Mouse (Mus musculus): ENCODE data around the gene Mfap1b.
A peak's percentile ranks its signal among the peaks of the same experiment; 100 is the strongest.
"Not testable (repeated sequence)": the region's sequence is repeated elsewhere in the genome, so short reads cannot be mapped to it uniquely, and the experiment has no call there.

Gene Mfap1b

DNA sequence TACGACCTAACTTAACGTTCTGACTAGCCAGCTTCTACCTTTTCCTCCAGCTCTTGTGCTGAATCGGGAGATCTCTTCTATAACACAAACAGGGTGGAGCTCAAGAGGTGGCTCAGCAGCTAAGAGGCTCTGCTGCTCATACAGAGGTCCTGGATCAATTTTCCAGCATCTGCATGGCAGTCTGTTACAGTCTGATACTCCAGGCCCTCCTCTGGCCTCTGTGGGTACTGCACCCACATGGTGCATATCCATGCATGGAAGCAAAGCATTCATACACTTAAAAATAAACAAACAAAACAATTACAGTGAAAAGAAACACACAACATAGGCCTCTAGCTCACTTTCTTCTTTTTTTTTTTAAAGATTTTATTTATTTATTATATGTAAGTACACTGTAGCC lies 1.1 kb downstream of the Mfap1b start:
- not testable (repeated sequence) for DNase-seq (ENCODE audit: low read depth)

DNA sequence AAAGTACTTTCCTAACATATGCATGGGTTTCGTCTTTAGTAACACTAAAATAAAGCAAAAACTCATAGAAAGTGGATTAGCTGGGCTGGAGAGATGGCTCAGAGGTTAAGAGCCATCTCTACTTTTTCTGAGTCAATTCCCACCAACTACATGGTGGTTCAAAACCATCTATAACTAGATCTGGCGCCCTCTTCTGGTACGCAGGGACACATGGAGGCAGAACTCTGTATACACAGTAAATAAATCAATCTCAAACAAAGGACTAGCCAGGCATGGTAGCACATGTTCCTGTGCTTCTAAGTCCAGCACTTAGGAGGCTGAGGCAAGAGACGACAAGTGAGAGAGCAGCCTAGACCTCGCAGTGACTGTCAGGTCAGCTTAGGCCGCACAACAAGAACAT lies 4.9 kb downstream of the Mfap1b start:
- not testable (repeated sequence) for DNase-seq (ENCODE audit: low read depth)

- DNase-seq (ENCODE audit: low read depth), result no peak
These were observed 13.8 kb downstream of the Mfap1b start for GRCm38 (mm10) chr2:121460071-121460470.

DNA sequence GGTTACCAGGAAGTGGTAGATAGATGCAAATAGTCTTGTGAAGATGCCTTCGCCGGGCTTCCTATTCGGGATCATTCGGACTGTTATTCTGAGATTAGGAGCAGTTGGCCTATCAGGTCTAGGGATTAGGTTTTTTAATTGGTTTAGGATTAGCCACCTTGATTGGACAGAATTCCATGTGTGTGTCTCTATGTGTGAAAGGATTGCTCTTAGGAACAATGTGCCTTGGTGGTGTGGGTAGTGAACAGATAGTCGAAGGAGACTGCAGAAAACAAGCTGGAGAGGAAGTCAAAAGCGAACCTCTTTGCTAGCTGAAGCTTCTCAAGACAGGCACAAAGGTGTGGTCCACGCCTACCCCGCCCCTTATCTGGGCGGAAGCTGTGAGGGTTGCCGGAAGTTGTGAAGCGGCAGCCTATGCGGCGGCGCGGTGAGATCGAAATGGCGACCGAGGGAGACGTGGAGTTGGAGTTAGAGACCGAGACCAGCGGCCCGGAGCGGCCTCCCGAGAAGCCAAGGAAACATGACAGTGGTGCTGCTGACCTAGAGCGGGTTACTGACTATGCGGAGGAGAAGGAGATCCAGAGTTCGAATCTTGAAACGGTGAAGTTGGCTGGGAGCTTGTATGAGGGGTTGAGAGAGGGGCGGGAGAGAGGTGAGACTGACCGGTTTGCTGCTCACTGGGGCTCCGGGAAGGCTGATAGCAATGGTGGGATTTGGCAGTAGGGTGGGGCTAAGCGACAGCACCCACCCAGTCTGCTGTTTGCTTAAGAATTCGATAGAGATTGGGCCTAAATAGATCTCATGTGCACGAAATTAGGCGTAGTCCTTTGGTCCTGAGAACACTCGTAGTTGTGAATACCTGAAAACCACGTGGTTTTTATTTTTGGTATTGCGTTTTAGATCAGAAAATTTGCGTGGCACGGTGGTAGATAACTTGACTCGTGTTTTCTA lies 16.9 kb downstream of the Mfap1b start, which contains the start of gene Serinc4:
Gene Serinc4, minus strand, starts transcription at position 90 of the 951 bp plus-strand sequence.
- peak; percentile 53 for DNase-seq (ENCODE audit: low read depth)

GRCm38 (mm10) chr2:121455534-121455933 lies 18.3 kb downstream of the Mfap1b start:
- no peak for DNase-seq (ENCODE audit: low read depth)

DNA sequence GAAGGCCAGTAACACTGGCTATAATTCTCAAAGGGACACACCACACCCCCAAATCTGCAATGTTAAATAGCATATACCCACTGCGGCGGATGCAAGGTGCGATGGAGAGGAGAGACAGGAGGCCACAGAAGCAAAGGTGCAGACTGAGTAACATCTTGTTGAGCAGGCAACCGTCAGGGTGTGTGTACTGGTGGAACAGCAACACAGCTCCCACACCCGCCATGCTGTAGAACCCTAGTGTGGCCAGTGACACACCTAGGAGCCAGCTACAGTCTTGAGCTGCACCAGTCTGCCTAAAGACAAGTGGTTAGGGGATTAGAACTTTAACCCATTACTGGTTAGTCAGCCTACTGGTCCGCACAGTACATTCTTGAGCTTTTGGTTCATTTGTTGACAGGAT lies 19.9 kb downstream of the Mfap1b start:
- DNase-seq (ENCODE audit: low read depth), result no peak

- DNase-seq (ENCODE audit: low read depth), result no peak
These were observed 20.9 kb downstream of the Mfap1b start, which contains the start of gene Hypk for GRCm38 (mm10) chr2:121452990-121453389. Gene Hypk, plus strand, starts transcription at chr2:121453290.

DNA sequence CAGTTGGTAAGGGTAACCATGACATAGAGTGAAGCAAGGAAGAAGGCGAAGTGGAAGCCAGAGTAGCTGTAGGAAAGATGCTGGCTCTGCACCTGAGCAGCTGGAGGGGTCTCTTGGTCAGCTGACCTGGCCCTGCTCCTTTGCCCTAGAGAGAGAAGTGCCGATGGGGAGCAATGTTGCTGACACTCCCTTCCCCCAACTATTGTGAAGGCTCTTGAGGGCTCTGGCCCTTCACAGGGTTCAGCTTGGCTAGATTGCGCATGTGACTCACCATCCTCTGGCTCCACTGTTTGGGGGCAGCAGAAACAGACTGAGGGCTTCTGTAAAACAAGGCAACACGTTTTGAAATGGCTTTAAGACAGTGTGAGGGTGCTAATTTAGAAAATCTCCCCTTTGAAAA lies 21.5 kb downstream of the Mfap1b start:
- DNase-seq (ENCODE audit: low read depth), result no peak

GRCm38 (mm10) chr2:121450093-121450492 lies 23.8 kb downstream of the Mfap1b start:
- DNase-seq (ENCODE audit: low read depth), result no peak

- DNase-seq (ENCODE audit: low read depth), result no peak
These were observed 24.3 kb downstream of the Mfap1b start for GRCm38 (mm10) chr2:121449545-121450011.

DNA sequence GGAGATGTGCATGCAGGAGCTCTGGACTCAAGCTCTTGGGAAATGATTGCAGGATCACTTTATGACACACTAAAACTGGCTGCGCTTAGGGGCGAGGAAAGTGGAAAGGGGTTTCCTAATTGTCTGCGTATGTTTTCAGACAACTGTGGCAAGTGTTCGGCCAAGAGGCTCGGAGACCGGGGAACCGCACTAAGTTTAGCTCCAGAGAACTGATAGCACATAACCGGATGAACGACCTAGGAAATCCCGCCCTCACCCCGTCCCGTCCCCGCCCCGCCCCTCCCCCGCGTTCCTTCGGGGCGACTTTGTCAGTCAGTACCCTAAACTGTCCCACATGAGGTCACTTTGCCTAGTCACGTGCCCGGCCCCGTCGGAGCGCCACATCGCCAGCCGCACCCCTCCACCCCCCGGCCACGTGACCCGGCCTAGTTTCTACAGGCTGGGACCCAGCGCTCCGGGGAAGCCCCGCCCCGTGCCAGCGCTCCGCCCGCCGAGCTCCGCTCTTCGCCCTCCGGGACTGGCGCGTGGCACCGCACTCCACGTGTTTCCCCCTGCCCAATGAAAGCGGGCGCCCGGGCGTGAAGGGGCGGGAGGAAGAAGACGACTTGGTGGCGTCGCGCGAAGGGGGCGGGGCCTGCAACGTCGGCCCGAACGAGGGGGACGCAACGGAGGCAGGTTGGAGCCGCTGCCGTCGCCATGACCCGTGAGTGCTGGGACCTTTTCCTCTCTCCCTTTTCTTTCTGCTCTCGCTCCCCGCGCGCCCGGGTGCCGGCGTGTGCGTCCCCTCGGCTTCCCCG lies 24.9 kb downstream of the Mfap1b start, which contains the start of gene Serf2:
Gene Serf2, plus strand, starts transcription at position 457 of the 797 bp plus-strand sequence.
- peak; percentile 96 for DNase-seq (ENCODE audit: low read depth)

- DNase-seq (ENCODE audit: low read depth), result peak; percentile 43
These were observed 25.7 kb downstream of the Mfap1b start for GRCm38 (mm10) chr2:121448136-121448535.

DNA sequence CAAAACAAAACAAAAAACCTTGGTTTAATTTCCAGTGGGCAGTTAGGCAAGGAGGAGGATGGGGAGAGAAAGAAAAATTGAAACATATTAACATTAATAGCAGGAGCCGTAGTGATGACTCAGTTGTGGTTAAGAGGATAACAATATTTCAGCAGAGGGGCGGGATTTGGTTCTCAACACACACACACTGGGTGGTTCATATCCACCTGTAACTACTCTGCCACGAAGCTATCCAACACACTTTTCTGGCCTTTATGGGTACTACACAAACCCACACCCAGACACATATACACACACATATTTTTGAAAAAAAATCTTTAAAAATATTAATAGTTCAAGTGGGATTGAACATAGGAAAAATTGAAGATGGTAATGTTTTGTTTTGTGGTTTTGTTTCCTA lies 26.9 kb downstream of the Mfap1b start:
- no peak for DNase-seq (ENCODE audit: low read depth)

DNA sequence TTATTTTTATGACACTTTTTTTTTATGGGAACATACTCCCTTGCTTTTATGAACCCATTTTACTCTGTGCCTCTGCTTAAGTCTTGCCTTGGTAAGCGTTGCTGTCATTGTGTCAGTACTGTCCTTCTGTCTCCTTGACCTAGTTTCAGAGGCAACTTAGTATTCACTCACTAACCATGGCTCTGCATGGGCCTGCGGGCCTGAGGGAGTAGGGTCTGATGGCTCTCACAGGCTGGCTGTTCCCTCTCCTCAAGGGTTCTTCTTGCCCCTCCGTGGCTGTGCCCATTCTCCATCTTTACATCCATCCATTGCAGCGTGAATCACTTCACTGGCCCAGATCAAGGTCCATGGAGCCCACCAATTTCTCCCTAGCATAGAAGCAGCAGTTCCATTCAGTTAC lies 27.4 kb downstream of the Mfap1b start:
- no peak for DNase-seq (ENCODE audit: low read depth)

- DNase-seq (ENCODE audit: low read depth), result no peak
These were observed 28.8 kb downstream of the Mfap1b start for GRCm38 (mm10) chr2:121445117-121445516.

GRCm38 (mm10) chr2:121444178-121444577 lies 29.7 kb downstream of the Mfap1b start, which contains the start of gene Ell3:
Gene Ell3, minus strand, starts transcription at chr2:121444278.
- no peak for DNase-seq (ENCODE audit: low read depth)

GRCm38 (mm10) chr2:121443068-121443349 lies 30.9 kb downstream of the Mfap1b start:
- no peak for DNase-seq (ENCODE audit: low read depth)

GRCm38 (mm10) chr2:121442259-121443067 lies 31.4 kb downstream of the Mfap1b start:
- no peak for DNase-seq (ENCODE audit: low read depth)

DNA sequence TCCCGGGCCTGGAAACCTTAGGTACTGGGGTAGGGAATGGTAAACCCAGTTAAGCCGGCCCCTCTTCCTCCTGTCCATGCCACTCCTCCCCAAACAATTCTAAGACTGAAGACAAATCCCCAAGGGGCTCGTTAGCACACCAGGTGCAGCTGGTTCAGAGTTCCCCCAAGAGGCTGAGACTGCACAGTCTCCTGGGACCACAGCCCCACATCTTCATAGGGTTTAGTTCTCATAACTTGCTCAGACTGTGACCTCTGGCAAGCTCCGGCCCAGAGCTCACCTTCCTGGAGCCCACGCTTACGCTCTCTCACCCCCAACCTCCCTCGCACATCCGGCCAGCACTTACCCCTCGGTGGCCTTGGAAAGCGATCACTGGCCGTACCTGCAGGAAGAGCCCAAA lies 32.1 kb downstream of the Mfap1b start:
- DNase-seq (ENCODE audit: low read depth), result no peak

GRCm38 (mm10) chr2:121440834-121441605 lies 32.8 kb downstream of the Mfap1b start:
- DNase-seq (ENCODE audit: low read depth), result no peak

GRCm38 (mm10) chr2:121439746-121440145 lies 34.1 kb downstream of the Mfap1b start:
- no peak for DNase-seq (ENCODE audit: low read depth)
